Mouse (Mus musculus) embryo, embryonic 11.5 days (tissue): ENCODE measurements at regions not wholly inside any gene's neighbourhood (a gene's known extent, or its start where the extent isn't known, plus 50 kb on each side); places are given as distances from the start of the nearest gene placed in this dataset.

Experiments
- DNase-seq: peaks from one replicate; pipeline ENCODE4 v3.0.0-alpha.2; 2012; ENCODE audit warnings: low read depth, low spot score

- DNase-seq, result no peak
Measured at GRCm38 (mm10) chr17:9764701-9765359, 95.3 kb upstream of the Pabpc6 start.

DNA sequence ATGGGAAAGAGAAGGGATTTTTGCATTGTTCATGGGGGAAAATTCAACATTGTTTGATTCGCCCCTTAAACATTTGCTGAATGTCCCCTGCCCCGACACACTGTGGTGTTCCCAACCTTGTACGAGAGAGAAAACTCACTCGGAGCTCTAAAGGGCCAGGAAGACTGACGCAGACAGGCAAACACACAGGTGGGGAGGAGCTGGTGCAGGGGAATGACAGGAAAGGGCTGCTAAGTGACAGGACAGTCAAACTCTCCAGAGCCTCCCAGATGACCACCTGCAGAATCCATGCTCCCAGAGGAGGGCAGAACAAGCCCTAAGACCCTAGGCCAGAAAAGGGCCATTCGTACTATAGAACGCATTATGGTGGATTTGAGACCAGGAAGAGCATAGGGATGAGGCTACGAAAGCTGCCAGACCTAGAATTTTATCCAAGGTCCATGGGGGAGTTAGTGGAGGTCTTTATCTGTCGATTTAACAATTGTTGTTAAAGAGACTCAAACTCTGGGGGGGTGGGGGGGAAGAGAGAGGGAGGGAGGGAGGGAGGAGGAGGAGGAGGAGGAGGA is 94.6 kb upstream of the Pabpc6 start:
- no peak for DNase-seq

- no peak for DNase-seq
Measured at GRCm38 (mm10) chr17:9763110-9763509, 93.6 kb upstream of the Pabpc6 start.

DNA sequence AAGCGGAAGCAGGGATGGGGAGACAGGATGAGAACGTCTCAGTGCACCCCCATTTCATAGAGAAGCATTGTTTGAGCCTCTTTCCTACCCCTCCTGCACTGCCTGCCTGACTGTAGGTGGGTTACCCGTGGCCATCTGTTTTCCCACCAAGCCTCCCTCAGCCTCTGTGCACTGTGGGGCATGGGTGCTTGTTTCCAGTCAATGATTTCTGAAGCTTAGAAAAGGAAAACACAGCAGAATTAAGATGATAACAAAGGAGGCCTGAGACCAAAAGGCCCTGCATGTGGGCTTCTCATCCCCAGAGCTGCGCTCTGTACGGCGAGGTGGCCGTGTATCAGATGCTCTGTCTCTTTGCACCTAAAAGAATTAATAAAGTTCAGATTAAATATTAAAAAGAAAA is 92.9 kb upstream of the Pabpc6 start:
- no peak for DNase-seq

- no peak for DNase-seq
Measured at GRCm38 (mm10) chr17:9760706-9761059, 91.2 kb upstream of the Pabpc6 start.

GRCm38 (mm10) chr17:9760026-9760705 is 90.6 kb upstream of the Pabpc6 start:
- DNase-seq, result no peak

- no peak for DNase-seq
Measured at GRCm38 (mm10) chr17:9759421-9759852, 89.9 kb upstream of the Pabpc6 start.

GRCm38 (mm10) chr17:9757725-9758251 is 88.3 kb upstream of the Pabpc6 start:
- no peak for DNase-seq

GRCm38 (mm10) chr17:9756675-9757074 is 87.2 kb upstream of the Pabpc6 start:
- no peak for DNase-seq

DNA sequence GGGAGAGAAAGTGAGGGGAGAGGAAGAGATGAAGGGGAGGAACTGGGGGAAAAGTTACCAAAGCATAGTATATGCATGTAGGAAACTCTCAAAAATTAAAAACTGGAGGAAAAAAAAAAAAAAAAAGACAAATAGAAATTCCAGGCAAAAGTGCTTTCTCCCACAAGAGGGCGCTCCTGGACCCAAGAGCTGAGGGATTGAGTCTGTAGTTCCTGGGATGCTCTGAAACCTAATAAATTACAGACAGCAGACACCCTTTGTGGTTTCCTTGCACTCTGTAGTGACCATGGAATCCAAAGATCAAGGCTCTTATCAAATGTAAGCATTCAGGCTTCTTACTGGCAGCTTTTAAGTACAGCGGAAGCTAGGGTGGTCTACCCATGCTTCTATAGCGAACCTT is 86.7 kb upstream of the Pabpc6 start:
- no peak for DNase-seq

- no peak for DNase-seq
Measured at GRCm38 (mm10) chr17:9755576-9755975, 86.1 kb upstream of the Pabpc6 start.

- DNase-seq, result no peak
Measured at GRCm38 (mm10) chr17:9754884-9755405, 85.4 kb upstream of the Pabpc6 start.

DNA sequence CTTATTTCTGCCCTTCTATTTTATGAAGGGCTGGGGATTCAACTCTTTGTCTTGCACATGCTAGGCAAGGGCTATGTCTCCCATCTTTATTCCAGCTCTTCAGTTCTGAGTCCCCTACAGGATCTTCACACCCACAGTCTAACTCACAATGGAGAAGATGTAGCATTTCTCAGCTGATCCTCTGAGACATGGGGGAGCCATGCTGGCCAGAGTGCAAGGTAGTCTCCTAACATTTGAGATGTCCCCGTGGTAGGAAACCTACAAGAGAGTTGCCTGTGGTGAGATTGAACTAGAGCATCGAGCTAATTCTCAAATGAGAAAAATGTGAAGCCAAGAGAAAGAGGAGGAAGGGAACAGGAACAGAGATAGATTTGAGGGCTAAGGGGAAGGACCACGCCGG is 83.3 kb upstream of the Pabpc6 start:
- no peak for DNase-seq

- DNase-seq, result no peak
Measured at GRCm38 (mm10) chr17:9751348-9752170, 82.0 kb upstream of the Pabpc6 start.

DNA sequence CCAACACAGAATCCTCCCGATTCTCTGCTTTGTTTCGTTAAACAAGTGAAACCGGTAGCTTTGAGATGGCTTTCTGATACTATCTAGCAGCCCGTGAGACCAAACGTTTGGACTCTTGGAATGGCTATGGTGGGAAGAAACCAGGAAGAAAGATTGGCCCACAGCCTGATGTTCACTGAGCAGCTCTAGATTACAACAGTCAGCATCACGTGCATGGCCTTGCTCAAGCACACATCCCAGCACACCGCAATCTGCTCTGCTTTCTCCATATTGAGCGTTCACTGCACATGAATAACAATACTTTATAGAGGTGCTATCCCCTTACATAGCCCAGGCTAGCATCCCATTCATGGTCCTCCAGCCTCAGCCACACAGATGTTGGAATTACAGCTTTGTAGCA is 80.5 kb upstream of the Pabpc6 start:
- no peak for DNase-seq

DNA sequence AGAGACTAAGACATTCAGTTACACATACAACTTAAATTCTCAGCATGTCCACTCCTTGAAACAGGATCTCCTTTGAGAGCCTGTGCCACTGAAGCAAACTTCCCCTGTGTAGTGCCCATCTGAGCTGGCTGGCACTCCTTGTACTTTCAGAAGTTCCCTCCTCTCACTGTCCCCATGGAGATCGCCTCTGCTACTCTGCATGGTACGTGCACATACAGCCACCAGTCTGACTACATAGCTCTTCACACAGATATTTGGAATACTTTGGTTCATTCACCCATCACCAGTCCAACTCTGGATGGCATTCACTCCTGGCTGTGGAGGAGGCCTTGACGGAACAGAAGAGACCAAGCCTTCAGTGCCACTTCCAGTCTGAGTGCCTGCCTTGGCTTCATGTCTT is 79.8 kb upstream of the Pabpc6 start:
- no peak for DNase-seq

DNA sequence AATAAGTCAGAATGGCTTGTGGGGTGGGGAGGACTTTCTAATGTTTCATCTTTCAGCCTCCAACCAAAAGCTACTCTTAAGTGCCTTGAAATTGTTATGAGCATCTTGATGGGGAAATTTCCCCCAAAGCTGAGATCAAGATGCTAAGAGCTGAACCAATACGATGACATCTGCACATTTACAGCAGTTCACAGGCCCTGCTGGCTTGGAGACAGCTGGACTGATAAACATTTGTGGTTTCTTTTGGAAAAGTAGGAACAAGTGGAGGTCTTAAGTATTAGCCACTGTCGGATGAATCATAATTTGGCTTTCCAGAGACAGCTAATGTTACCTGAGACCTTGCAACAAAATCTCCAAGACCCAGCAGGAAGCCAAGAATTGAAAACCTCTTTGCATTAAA is 78.4 kb upstream of the Pabpc6 start:
- DNase-seq, result no peak

DNA sequence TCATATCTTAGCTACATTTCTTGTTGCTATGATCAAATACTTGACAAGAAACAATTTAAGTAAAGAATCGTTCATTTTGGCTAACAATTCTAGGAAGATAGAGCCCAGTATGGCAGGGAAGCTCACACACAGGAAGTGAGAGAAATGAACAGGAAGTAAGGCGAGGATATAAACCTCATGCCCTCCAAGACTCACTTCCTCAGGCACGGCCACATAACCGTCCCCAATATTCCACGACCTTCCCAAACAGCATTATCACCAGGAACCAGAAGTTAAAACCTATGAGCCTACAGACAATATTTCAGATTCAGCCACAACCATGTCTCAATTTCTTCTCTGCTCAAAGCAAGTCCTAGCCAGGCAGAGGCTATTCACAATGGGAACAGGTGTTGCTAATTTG is 73.8 kb upstream of the Pabpc6 start:
- no peak for DNase-seq

DNA sequence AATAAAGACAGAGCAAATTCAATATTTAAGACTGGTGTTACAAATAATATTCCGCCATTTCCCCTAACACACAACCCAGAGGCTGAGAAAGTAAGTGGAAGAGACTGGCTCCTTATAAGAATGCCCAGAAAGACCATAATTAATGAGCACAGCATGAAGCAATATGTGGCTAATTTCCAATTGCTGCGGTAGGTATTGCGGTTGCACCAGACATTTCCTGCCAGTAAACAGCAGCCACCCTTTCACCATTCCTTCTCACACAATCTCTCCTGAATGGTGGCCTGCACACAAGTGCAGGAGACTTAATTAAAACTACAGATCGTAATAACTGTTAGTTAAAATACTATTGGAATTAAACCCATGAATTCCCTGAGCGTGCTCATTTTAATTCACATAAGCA is 71.8 kb upstream of the Pabpc6 start:
- DNase-seq, result no peak

- DNase-seq, result no peak
Measured at GRCm38 (mm10) chr17:9729020-9729419, 59.5 kb upstream of the Pabpc6 start.

DNA sequence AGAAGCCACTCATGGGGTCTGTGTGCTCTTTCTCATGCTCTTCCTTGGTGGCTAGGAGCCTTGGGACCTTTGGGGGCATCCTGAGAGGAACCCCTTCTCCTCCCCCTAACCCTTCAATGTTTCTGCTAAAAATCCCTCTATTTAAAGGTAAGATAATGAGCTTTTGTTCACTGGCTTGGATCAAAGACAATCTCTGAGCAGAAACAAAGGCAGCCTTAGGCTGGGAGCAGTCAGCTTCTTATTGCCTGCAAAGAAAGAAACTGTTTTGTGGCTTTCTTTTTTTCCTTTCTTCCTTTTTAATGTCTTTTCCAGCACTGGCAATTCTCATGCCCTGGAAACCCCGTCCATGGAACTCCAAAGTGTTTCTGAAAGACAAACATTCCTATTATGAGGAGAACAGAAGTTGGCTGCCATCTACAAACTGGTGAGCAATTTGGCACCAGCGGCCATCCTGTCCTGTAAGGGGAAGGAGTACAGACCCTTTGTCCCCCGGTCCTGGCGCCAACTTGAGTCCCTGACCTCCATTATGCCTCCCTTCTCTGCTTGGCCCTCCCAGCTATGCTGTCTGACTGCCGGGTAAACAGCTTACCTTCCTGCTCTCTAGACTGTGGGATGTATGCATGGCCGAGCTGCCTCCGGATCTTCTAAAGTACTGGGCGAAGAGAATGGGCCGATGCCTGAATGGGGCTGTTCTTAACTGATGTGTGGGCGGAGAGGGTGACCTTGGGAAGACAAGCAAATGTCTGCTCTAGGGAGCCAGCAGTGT is 56.4 kb upstream of the Pabpc6 start:
- no peak for DNase-seq
